Mouse (Mus musculus): ENCODE measurements around the gene Sim1.

Sim1 gene

DNA sequence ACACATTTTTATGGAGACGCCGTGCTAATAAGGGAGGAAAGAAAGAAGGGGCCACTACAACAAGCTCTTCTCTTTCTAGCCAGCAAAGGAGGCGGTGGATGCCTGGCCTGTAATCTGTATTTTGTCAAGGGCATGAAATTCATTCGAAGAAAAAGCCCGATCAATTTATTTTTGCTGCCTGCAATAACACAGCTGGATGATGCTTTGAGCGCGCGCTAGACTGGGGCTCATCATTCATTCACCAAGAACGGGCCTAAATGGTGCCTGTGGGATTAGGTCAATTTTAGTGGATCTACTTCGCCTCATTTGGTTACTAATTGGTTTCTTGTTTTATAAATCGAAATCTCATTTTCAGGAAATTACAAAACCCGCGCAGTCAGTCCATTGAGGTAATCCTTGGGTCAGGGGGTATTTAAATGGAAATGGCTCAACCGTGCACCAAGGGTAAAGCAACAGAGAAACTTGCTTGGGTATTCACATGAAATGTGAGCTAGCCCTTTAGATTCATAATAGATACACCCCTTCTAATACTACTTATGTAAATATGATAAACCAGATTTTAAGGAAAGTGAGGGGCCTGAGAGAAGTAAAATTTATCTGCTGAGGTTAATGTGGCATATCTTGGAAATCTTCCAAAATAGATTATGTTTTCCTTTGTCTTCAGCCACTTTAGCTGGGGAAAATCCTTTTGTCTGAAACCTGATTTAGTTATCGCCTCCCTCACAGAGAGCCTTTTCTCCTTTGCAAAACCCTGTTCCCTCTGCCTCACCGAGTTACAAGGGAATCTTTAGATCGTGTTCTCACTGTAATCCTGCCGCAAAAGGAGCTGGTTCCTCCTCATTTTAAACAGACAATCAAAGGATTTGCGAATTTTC lies 7.3 kb downstream of the Sim1 start:
- no peak for DNase-seq (ENCODE audit: low spot score in 2 of 2)

- no peak for DNase-seq (ENCODE audit: low spot score in 2 of 2)
Observed at GRCm38 (mm10) chr10:50902741-50903715, 8.5 kb downstream of the Sim1 start.

- no peak for DNase-seq (ENCODE audit: low spot score in 2 of 2)
Observed at GRCm38 (mm10) chr10:50903846-50904763, 9.6 kb downstream of the Sim1 start.

DNA sequence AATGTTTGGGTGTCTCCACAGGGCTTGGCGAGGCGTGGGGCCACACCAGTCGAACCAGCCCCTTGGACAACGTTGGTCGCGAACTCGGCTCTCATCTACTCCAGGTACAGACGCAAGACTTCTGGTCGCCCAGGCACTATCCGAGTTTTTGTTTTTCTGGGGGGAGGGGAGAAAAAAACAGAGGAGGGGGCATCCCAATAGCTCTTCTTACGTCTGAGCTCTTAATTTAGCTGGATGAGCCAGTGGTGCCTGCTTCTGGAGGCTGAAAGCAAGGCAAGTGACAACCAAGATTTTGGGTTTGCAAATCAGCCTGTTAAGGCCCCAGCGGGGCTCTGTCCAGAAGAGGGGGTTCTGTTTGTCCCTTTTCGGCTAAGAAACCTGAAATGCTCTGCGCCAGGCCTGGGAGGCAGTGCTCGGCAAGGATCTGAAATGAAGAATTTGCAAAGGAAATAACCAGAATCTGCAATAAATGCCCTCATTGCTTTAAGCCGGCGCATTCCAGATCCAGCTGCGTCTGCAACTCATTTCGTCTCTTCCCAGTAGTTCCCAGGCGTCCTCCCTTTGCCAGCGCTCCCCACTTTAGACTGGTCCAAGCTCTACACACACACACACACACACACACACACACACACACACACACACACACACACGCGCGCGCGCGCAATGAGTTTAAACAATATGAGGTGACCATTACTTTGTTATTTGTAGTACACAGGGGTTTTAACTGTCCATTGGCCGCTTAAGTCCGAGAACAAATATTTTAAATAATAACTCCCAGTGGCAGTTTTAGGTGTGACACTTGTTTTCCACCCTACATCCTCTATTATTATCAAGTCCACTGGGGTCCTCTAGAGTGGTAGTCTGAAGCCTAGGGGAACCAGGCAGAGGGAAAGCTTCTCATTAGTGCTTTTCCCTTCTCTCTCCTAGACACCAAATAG lies 10.5 kb downstream of the Sim1 start:
- DNase-seq (ENCODE audit: low spot score in 2 of 2) = no peak

DNA sequence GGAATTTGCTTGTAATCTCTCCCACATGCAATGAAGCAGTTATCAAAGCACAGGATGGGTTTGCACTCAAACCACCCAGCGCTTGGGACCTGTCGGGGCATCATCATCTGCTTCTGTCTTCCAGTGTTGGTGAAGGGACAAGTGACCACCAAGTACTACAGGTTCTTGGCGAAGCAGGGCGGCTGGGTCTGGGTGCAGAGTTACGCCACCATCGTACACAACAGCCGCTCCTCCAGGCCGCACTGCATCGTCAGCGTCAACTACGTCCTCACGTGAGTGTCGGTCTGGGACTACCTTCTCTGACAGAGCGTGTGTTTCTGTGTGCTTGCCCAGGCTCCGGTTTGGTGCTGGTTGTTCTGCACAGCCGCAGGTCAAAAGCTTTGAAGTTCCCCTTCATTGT lies 15.8 kb downstream of the Sim1 start:
- DNase-seq (ENCODE audit: low spot score in 2 of 2) = no peak

DNA sequence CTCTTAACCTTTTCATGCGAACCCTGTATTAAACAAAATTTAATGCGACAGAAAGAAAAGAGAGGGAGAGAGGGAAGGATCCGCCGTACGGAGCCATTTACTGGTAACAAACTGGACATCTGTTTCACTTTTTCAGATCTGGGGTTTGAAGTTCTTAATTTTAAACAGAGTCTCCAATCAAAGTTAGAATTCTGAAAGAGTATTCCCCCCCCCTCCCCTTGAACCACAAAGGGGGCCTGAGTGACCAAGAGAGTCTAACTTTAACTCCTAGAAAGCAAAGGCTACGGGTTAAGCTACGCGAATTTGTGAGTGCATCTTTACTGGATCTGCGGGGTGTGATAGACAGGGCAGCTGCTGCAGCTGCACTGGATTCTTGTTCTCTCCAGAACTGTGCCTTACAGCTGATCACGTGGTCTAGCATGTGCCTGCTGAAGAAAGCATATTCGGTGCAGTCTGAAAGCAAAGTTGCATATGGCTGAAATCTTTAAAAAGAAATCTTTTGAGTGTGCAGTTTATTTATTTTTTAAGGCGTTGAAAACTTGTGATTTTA lies 16.4 kb downstream of the Sim1 start:
- no peak for DNase-seq (ENCODE audit: low spot score in 2 of 2)

DNA sequence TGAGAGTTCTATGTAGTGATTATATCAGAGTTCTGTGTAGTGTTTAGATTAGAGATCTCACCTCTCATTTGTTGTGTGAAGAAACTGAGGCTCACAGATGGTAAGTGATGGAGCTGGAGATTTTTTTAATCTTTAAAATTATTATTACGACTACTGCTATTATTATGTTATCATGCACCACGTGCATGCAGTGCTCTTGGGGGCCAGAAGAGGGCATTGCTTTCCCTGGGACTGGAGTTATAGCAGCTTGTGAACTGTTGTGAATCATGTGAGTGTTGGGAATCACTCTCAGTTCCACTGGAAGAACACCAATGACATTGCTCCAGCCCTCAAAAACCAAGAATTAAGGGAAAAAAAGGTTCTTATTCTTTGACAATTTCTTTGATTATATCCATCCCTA lies 21.1 kb downstream of the Sim1 start:
- DNase-seq (ENCODE audit: low spot score in 2 of 2) = no peak

DNA sequence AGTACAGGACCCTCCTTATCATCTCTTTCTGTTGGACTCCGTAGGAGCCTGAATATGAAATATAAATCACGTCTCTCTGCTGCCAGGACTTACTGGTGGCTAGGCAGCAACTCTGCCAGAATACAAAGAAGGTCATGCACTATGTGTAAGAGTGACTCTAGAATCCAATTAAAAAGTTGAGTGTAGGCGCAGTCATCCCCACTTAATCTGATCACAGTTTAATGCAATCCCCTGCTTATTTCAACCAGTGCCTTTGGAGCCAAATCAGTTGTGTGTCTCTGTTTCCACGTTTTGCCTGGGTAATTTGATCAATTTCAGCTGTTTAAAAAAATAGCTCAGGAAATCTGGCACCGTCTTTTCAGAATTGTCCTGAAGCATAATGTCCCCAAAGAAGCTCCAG lies 34.7 kb downstream of the Sim1 start:
- no peak for DNase-seq (ENCODE audit: low spot score in 2 of 2)

GRCm38 (mm10) chr10:50935673-50936072 lies 41.1 kb downstream of the Sim1 start:
- DNase-seq (ENCODE audit: low spot score in 2 of 2) = no peak

DNA sequence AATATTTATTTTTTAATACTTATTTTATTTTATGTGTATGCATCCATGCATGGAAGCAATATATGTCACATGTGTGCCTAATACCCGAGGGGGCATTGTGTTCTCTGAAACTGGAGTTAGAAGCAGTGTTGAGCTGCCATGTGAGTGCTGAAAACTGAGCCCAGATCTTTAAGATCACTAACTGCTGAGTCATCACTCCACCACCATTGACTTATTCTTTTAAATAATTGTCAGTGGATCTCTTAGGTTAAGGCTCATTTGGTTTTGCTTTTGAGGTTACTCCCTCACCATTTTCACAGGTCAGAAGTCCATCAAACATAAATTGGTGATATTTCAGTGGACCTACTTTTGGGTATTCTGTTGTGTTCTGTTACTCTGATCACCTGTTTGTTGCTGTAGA lies 79.1 kb downstream of the Sim1 start:
- no peak for DNase-seq (ENCODE audit: low spot score in 2 of 2)

- no peak for DNase-seq (ENCODE audit: low spot score in 2 of 2)
Observed at GRCm38 (mm10) chr10:50981849-50982248, 87.3 kb downstream of the Sim1 start.

DNA sequence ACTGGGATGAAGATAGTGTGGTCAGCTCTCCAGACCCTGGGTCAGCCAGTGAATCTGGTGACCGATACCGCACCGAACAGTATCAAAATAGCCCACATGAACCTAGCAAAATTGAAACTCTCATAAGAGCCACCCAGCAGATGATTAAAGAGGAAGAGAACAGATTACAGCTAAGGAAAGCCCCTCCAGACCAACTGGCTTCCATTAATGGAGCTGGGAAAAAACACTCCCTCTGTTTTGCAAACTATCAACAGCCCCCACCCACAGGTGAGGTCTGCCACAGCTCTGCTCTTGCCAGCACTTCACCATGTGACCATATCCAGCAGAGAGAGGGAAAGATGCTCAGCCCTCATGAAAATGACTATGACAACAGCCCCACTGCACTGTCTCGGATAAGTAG lies 89.1 kb downstream of the Sim1 start:
- DNase-seq (ENCODE audit: low spot score in 2 of 2) = no peak

DNA sequence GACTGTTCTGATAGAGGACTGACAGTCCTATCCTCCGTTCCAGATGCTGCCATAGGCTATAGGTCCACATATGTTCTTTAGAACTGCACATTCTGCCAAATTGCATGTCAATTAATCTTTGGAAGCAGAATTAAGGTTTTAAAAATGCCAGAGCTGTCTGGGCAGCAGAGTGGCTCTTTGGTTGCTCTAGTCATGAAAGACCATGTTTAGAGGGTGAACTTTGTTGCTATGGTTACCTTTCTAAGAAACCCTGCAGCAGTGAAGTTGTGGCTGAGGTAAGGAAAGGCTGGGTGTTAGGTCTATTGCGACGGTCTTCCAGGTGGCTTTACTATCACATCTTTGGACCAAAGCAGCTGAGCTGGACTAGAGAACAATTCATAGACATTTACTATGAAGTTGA lies 113.2 kb downstream of the Sim1 start:
- DNase-seq (ENCODE audit: low spot score in 2 of 2) = no peak

- no peak for DNase-seq (ENCODE audit: low spot score in 2 of 2)
Observed at GRCm38 (mm10) chr10:51011391-51012150, 117.0 kb downstream of the Sim1 start.

DNA sequence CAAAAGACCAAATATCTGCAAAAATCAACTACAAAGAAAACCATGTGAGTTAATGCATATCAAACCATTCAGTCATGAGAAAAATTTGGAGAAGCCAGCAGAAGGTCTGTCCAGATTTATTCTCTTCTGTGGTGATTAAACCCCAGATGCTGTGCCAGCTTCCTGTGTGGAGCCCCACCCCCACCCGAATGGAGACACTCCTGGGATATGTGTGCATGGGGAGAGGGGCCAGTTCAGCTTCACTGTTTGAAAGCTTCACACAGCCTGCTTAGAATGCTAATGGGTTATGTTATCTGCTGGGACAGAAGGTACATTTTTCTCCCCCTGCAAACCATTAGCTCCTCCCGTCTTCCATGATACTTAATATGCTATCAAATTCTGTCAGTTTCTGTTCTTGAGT lies 120.3 kb downstream of the Sim1 start:
- DNase-seq (ENCODE audit: low spot score in 2 of 2) = no peak

DNA sequence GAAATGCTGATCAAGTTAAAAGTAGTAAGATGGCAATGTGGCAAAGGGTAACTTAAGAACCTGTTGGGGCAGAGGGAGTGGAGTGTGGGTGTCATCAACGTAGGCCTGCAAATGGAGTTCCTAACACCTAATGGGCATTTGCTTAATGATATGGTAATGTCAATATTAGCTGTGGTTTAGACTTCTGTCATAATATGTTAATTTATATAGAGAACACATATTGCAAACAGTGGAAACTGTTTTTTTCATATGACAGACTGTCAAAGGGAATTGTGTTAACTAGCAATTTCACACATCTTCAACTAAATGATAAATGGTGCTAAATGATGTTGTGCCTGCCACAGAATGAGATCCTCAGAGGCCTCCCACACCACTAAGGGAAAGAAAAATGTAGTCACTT lies 120.8 kb downstream of the Sim1 start:
- no peak for DNase-seq (ENCODE audit: low spot score in 2 of 2)

- no peak for DNase-seq (ENCODE audit: low spot score in 2 of 2)
Observed at GRCm38 (mm10) chr10:51023308-51024279, 129.0 kb downstream of the Sim1 start.
